ENCODE assay signal across 9 mouse cellular contexts in the genomic region with DNA sequence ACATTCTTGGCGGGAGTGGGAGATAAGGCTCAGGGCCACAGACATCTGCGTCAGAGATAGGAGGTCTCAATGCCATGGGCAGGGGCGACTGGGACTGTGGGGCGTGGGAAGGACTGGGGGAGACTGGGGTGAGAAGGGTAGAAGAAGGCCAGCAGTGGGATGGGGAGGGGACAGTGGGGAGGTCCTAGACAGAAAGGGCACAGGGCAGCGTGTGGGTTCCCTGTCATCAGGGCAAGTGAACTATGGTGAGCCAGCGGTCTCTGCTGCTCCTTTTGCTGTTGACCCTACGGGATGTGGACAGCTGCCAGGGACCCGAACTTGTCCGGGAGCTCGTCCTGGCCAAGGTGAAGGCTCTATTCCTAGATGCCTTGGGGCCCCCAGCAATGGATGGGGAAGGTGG. TPM values are rescaled to one million over a fixed set of nuclear protein-coding genes. Genes with fewer than 3 reads are reported as not detected.
DNase-seq lines count a peak whose midpoint lies in the region; ATAC-seq and TF ChIP-seq lines count a peak whose summit lies in the region.
"Had no signal": no experiment of that assay in that cellular context is flagged by ENCODE, and none has a peak within 500 bp of the region (broad histone marks: within the 10 kb centered on the region; RNA-seq: fewer than 3 reads in every experiment).

A gene (plus strand): TSS at position 72 of the 400 bp plus-strand sequence.

- no peak for ATAC-seq in hindbrain, postnatal 0 days
- ATAC-seq in midbrain, embryonic 11.5 days (ENCODE audit: low FRiP score) = no peak; the same call in 1 of the 2 replicates

- H3K9ac ChIP-seq in hindbrain, postnatal 0 days (replicated peaks; ENCODE audit: low read length) = peak within 1 kb of the TSS; percentile 96
- peak within 1 kb of the TSS; percentile 97 for H3K9ac ChIP-seq in midbrain, embryonic 11.5 days (ENCODE audit: low read length)

- no peak for TF ChIP-seq CTCF in hindbrain, postnatal 0 days (IDR thresholded peaks at IDR 0.05; ENCODE audit: low read depth)

- no peak for DNase-seq in gastrocnemius, postnatal 10 days
- no peak for DNase-seq in gastrocnemius, postnatal 25 days
- peak; percentile 82 for DNase-seq in ovary, postnatal 36 days (ENCODE audit: low spot score)
- no peak for DNase-seq in ovary, postnatal 14 days (ENCODE audit: low spot score)
- no peak for DNase-seq in hindbrain, postnatal 0 days (ENCODE audit: low spot score)
- DNase-seq in midbrain, embryonic 11.5 days (ENCODE audit: low spot score, missing footprints) = peak; percentile 84
- no peak for DNase-seq in frontal cortex, postnatal 25 days (ENCODE audit: low spot score in 2 of 2)
- DNase-seq in urinary bladder, postnatal 25 days (ENCODE audit: low spot score) = no peak

- WGBS in hindbrain, postnatal 0 days = 79% methylated on average over 10 of the region's 10 CpGs
- WGBS in midbrain, embryonic 11.5 days = 81% methylated on average over 10 of the region's 10 CpGs

- H3K4me2 ChIP-seq in hindbrain, postnatal 0 days (ENCODE audit: low read depth, low read length) = peak within 1 kb of the TSS; percentile 89
- H3K4me2 ChIP-seq in midbrain, embryonic 11.5 days = peak within 1 kb of the TSS; percentile 68

- H3K9me3 ChIP-seq in hindbrain, postnatal 0 days (ENCODE audit: low read length) = no peaks in the 10 kb centered on the region
- no peaks in the 10 kb centered on the region for H3K9me3 ChIP-seq in midbrain, embryonic 11.5 days (ENCODE audit: control insufficient read depth, low read length)

- H3K4me1 ChIP-seq in hindbrain, postnatal 0 days (ENCODE audit: insufficient read depth, low read length) = 0 out of 2 replicates have a peak, but pooled peaks cover 11% of the 10 kb centered on the region
- H3K4me1 ChIP-seq in midbrain, embryonic 11.5 days (ENCODE audit: control insufficient read depth, insufficient read depth, low read length) = peaks cover 7% of the 10 kb centered on the region

- peak within 1 kb of the TSS; percentile 89 for H3K27ac ChIP-seq in hindbrain, postnatal 0 days
- peak within 1 kb of the TSS; percentile 65 for H3K27ac ChIP-seq in midbrain, embryonic 11.5 days (ENCODE audit: low read depth, low read length)

- H3K4me3 ChIP-seq in hindbrain, postnatal 0 days (ENCODE audit: low read length) = peak within 1 kb of the TSS; percentile 77
- peak within 1 kb of the TSS; percentile 77 for H3K4me3 ChIP-seq in midbrain, embryonic 11.5 days (ENCODE audit: low read depth, low read length)

- no peaks in the 10 kb centered on the region for H3K36me3 ChIP-seq in hindbrain, postnatal 0 days (ENCODE audit: insufficient read depth, low read length)
- 0 out of 2 replicates have a peak, but pooled peaks cover 2% of the 10 kb centered on the region for H3K36me3 ChIP-seq in midbrain, embryonic 11.5 days (ENCODE audit: control insufficient read depth, insufficient read depth, low read length)

- H3K27me3 ChIP-seq in hindbrain, postnatal 0 days (ENCODE audit: insufficient read depth, low read length) = no peaks in the 10 kb centered on the region
- H3K27me3 ChIP-seq in midbrain, embryonic 11.5 days (ENCODE audit: control insufficient read depth, insufficient read depth, low read length) = peaks cover 9% of the 10 kb centered on the region; the same call in 1 of the 2 replicates

RNA-seq across cellular contexts. Expression of the gene that starts here (rescaled TPM):
- total RNA-seq in gastrocnemius, postnatal 10 days (2021) = 10 to 100 TPM; 11.9 to 12.8 TPM
- 1 to 10 TPM; 3.8 to 4.1 TPM for total RNA-seq in gastrocnemius, postnatal 25 days (2021)
- total RNA-seq in hindbrain, postnatal 0 days (2014; rRNA removed) = 28.9 and 31.8 TPM in 2 replicates
- polyA plus RNA-seq in hindbrain, postnatal 0 days (2015; fragmentation: Nextera tagmentation; extraction: Ambion mirVana) = 20.3 TPM in 2 replicates
- 1.3 and 1.6 TPM in 2 replicates for polyA plus RNA-seq in midbrain, embryonic 11.5 days (2014; fragmentation: Nextera tagmentation; extraction: Ambion mirVana)
- total RNA-seq: CH12.LX had no signal

Comparison
In these comparisons a context has a peak if more than half of its experiments do, and no peak if none do; other contexts are left out.
1. DNase-seq: peak in ovary, postnatal 36 days (single experiment) and midbrain, embryonic 11.5 days (single experiment); none in gastrocnemius, postnatal 10 days (single experiment), gastrocnemius, postnatal 25 days (single experiment), ovary, postnatal 14 days (single experiment), hindbrain, postnatal 0 days (single experiment), frontal cortex, postnatal 25 days (0 of 2) and urinary bladder, postnatal 25 days (single experiment).